Mouse (Mus musculus) frontal cortex, postnatal 25 days (tissue): ENCODE data around the gene Actr5.

ENCODE experiments used
- DNase-seq, 2 experiments: peaks; one replicate each; pipeline ENCODE4 v3.0.0; 2022; ENCODE audit warnings: low spot score in 2 of 2

Actr5 gene

DNA sequence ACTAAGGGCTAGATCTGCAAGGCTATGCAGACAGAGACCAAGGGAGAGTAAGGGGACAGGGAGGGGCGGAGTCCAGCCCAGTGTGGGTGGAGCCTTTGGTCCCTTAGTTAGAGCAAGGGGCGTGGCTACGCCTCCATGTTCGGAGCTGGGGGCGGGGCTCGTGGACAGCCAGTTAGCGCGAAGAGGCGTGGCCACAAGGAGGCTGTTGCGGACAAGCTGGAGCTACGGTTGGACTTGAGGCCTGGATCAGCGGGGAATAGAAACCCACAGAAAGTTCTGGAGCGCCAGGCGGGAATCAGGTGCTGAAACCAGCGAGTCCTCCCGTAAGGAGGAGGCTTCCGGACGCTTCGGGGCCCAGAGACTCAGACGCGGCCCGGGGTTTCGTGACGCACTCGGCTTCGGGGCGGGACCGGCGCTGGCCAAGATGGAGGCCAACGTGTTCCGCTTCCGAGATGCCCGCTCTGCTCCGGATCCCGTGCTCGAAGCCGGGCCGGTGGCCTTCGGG is at the start of gene Actr5:
Gene Actr5, plus strand, starts transcription at position 171 of the 505 bp plus-strand sequence.
- DNase-seq = peak; percentile 82 to 83

GRCm38 (mm10) chr2:158579979-158580378 is 44.7 kb upstream of the Actr5 start:
- DNase-seq = no peak

DNA sequence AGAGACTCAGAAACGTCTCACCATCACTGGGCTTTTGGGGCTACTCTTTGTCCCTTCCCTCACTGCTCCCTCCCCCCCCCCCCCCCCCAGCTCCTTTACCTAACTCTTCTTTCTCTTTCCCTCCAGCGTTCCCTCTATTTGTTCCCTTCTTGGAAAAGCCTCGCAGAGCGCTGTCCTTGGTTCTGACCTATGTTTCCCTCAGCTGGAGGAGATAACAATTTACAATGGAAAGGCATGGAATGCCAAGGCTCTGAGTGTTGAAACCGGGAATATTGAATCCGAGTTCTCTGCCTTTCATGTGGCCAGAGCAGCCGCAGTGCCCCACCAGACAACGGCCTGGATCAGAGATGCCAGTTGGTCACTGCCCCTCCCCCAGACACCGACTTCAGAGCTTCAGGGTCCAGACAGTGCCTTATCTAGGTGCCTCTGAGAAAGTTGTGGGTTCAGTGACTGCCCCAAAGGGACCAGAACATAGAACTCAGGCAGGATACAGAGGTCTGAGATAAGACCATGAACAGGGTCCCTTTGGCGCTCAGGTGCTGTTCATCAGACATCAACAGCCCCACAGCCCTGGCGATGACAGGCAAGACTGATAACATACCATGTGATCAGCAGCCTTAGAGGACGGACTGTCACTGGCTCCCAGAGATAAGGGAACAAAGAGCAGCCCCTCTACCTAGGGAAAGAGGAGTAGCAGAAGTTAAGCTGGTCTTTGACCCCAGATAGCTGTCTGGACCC is 39.9 kb upstream of the Actr5 start:
- DNase-seq = no peak

DNA sequence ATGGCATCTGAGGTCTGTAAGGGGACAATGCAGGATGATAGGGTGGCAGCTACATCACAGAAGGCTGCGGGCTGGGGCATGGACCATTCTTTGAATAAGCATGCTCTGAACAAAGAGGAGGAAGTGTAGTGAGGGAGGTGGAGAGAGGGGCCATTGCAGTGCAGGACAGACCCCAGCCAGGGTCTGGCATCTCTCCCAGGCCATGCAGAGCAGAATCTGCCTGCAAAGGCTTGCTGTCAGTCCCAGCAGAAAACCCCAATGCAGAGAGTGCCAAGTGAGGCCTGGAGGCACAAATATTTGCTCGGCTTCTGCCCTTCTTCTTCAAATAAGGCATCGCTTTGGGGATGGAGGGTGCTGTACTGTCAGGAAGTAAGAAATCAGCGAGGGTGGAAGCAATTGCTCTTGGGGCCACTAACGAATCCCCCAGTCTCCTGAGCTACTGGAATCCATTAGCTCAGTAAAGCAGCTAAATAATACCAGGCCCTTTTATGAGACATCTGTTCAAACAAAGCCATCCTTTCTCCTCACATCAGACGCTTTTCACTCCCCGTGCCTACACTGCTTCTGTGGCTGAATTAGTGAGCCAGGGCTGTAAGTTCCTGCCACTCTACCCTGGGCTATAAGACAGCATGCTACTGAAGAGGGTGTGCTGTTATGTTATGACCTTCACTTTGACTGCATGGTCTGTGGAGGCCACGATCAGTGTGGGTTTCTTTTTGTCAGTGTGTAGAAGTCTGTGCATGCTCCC is 36.0 kb upstream of the Actr5 start:
- no peak for DNase-seq

- no peak for DNase-seq
These were observed 34.2 kb upstream of the Actr5 start for GRCm38 (mm10) chr2:158590495-158590894.

DNA sequence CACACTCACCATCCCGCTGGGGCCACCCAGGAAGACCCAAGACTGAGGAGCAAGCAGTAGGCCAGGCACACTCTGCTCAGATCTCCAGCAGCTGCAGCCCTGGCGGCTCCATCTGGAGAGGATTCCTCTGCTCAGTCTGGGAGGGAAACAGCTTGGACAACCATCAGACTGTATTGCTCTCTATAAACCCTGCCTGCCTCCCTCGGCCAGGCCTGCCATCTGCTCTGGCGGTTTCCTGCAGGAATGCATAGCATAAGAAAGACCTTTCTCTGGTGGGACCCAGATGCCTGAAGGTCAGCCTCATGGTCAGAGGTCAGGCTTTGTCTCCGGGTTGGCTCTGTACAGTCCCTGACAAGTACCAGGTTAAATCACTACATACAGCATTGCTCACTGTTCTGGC is 33.4 kb upstream of the Actr5 start:
- DNase-seq = no peak

- DNase-seq = no peak
These were observed 31.3 kb upstream of the Actr5 start for GRCm38 (mm10) chr2:158593371-158593770.

DNA sequence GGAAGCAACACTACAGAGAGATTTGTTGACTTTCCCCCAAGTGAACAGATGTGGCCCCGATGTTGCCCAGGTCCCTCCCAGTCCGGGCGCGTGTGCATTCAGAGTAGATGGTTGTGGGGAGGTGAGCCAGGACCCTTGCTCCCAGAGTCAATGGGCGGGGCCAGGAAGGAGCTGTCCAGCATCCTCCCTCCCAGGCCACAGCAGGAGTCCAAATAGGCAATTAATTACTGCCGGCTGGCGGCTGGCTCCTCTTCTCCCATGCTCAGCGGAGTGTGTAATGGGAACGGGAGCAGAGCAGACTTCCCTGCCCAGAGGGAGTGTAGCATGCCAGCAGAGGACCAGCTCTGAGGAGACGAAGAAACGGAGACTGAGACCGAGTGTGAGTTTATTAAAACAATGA is 29.6 kb upstream of the Actr5 start:
- no peak for DNase-seq

DNA sequence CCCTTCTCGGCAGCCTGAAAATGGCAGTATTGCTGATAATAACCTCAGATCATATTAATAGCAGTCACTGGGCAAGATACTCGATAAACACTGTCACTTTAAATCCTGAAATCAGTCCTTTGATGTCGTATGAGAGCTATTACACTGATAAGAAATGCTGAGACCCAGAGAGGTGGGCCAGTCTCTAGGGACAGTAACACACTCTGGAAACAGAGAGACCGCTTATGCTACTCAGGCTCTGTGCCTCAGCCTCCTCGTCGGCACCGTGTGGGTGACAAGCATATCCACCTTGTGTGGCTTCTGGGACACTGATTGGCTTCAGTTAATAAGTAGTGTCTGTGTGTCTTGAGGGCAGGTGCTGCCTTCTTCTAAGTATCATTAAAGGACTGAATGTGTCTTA is 29.1 kb upstream of the Actr5 start:
- no peak for DNase-seq

- no peak for DNase-seq
These were observed 27.9 kb upstream of the Actr5 start for GRCm38 (mm10) chr2:158596803-158597202.

- DNase-seq = no peak
These were observed 24.2 kb upstream of the Actr5 start for GRCm38 (mm10) chr2:158600517-158600916.

GRCm38 (mm10) chr2:158601326-158601725 is 23.4 kb upstream of the Actr5 start:
- no peak for DNase-seq

GRCm38 (mm10) chr2:158602663-158603062 is 22.0 kb upstream of the Actr5 start:
- DNase-seq = no peak

DNA sequence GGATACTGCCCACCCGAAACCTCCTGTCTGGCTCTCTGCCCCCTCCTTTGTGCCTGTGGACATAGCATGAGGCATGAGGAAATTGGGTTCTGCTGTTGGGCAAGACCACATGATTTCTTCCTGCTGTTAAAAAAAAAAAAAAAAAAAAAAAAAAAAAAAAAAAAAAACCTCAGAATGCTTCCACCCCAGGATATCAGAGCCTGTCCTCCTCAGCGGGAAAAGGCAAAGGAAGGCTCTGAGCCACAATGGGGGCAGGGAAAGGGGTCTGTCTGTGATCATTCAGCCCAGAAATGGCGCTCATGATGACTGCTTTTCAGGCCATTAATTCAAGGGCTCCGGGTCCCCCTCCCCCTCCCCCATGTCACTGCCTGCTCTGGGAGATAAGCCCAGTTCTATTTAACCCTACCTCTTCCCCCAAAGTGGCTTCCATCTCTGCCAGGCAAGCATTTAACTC is 18.1 kb upstream of the Actr5 start:
- no peak for DNase-seq

GRCm38 (mm10) chr2:158609681-158610080 is 15.0 kb upstream of the Actr5 start:
- DNase-seq = no peak

- DNase-seq = no peak
These were observed 14.0 kb upstream of the Actr5 start, which contains the start of gene Slc32a1 for GRCm38 (mm10) chr2:158610488-158611325. TSS of gene Slc32a1 (plus strand) at chr2:158610767.

DNA sequence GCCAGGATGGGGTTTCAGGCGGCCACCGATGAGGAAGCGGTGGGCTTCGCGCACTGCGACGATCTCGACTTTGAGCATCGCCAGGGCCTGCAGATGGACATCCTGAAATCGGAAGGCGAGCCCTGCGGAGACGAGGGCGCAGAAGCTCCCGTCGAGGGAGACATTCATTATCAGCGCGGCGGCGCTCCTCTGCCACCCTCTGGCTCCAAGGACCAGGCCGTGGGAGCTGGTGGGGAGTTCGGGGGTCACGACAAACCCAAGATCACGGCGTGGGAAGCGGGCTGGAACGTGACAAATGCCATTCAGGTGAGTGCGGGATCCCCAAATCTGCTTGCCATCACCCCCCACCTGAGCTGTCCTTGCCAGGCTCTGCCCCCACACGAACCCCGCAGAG is 13.4 kb upstream of the Actr5 start:
- DNase-seq = no peak

GRCm38 (mm10) chr2:158611726-158612670 is 12.7 kb upstream of the Actr5 start:
- DNase-seq = no peak

- no peak for DNase-seq
These were observed 11.9 kb upstream of the Actr5 start for GRCm38 (mm10) chr2:158612671-158613250.
